Mouse (Mus musculus) cerebellum, adult 2 months (tissue): Measurements from ENCODE around the gene Prickle3.

ENCODE experiments used
- CTCF ChIP-seq: fragments of 200-500 bp; IDR thresholded peaks from 2 replicates; pipeline ENCODE4 v1.5.1; 2011; ENCODE audit warnings: low read depth, mild to moderate bottlenecking, control low read depth, low read length, moderate library complexity, borderline replicate concordance; ENCODE audit not compliant: insufficient read depth
- POLR2A ChIP-seq: fragments of 200-500 bp; IDR thresholded peaks from 2 replicates; pipeline ENCODE4 v1.6.1; 2011; ENCODE audit warnings: low read length, control low read depth, borderline replicate concordance; ENCODE audit not compliant: insufficient read depth

GRCm38 (mm10) chrX:7675001-7675380 lies 17.9 kb downstream of the Prickle3 start:
- TF ChIP-seq POLR2A (no peak), CTCF (no peak)
